In the genomic region with DNA sequence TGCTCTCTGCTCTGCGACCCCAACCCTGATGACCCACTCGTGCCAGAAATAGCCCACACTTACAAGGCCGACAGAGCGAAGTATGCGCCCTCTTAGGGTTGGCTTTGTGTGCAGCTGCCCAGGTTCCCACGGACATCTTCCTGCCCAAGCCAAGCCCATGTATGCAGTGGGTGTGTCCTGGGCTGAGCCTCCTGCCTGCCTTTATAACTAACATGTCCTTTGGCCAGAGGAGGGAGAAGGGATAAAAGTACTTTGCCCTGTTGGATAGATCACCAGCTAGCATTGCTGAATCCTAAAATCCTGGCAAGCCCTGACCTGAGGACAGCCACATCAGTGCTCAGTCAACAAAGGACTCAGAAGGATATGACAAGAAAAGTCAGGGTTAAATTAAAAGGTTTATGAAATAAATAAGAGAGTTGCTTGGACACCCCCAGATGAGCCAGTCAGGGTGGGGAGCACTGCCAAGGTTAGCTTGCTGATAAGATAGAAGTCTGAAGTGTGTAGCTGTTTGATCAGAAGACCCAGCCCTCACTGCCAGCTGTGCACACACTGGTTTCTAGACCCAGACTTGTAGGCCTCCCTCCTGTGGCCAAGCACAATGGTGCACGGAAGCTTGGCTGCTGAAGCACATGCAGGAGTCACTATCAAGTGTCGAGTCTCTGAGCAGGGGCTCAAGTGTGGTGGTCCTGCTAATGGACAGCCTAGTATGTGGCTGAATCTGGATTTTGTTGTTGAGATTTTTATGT, we compare ENCODE assay signal across 11 mouse cellular contexts. TPM values are rescaled to one million over a fixed set of nuclear protein-coding genes. Genes with fewer than 3 reads are reported as not detected.
DNase-seq lines count a peak whose midpoint lies in the region; ATAC-seq lines count a peak whose summit lies in the region.
"Had no signal": no experiment of that assay in that cellular context is flagged by ENCODE, and none has a peak within 500 bp of the region (broad histone marks: within the 10 kb centered on the region; RNA-seq: fewer than 3 reads in every experiment).

No protein-coding gene starts in this region.

- DNase-seq in heart, adult 8-10 months (ENCODE audit: low spot score): no peak
- DNase-seq in thymus, postnatal 14 days: peak; percentile 48
- DNase-seq in thymus, postnatal 10 days (ENCODE audit: low spot score in 2 of 2): no peak
- DNase-seq in kidney, postnatal 4 days: peak; percentile 24 to 36
- DNase-seq in T-cell, adult 2 months (ENCODE audit: low spot score): no peak
- DNase-seq: lung, postnatal 36 days had no signal

- H3K9ac ChIP-seq in heart, embryonic 12.5 days: no peak overlapping the region
- no peak overlapping the region for H3K9ac ChIP-seq in forebrain, embryonic 13.5 days
- H3K9ac ChIP-seq in forebrain, embryonic 15.5 days (replicated peaks): no peak overlapping the region

- H3K27me3 ChIP-seq in heart, embryonic 12.5 days (replicated peaks): no peaks in the 10 kb centered on the region
- no peaks in the 10 kb centered on the region for H3K27me3 ChIP-seq in forebrain, embryonic 13.5 days
- no peaks in the 10 kb centered on the region for H3K27me3 ChIP-seq in forebrain, embryonic 15.5 days

- H3K36me3 ChIP-seq in heart, embryonic 12.5 days: peaks cover 14% of the 10 kb centered on the region; the same call in 1 of the 2 replicates
- H3K36me3 ChIP-seq in forebrain, embryonic 13.5 days (ENCODE audit: poor library complexity, severe bottlenecking): no peaks in the 10 kb centered on the region
- peaks cover 5% of the 10 kb centered on the region; the same call in 1 of the 2 replicates for H3K36me3 ChIP-seq in forebrain, embryonic 15.5 days

- 41% methylated on average over 8 of the region's 8 CpGs for WGBS in heart, embryonic 12.5 days
- 70% methylated on average over 8 of the region's 8 CpGs for WGBS in forebrain, embryonic 13.5 days
- 74% methylated on average over 8 of the region's 8 CpGs for WGBS in forebrain, embryonic 15.5 days

- no peaks in the 10 kb centered on the region for H3K9me3 ChIP-seq in heart, embryonic 12.5 days (replicated peaks)
- H3K9me3 ChIP-seq in forebrain, embryonic 13.5 days (replicated peaks): no peaks in the 10 kb centered on the region
- no peaks in the 10 kb centered on the region for H3K9me3 ChIP-seq in forebrain, embryonic 15.5 days

- H3K4me2 ChIP-seq in heart, embryonic 12.5 days: no peak overlapping the region
- no peak overlapping the region for H3K4me2 ChIP-seq in forebrain, embryonic 13.5 days
- H3K4me2 ChIP-seq in forebrain, embryonic 15.5 days (replicated peaks): no peak overlapping the region

- no peak overlapping the region for H3K27ac ChIP-seq in heart, embryonic 12.5 days (ENCODE audit: poor library complexity, severe bottlenecking)
- H3K27ac ChIP-seq in forebrain, embryonic 13.5 days: no peak overlapping the region
- no peak overlapping the region for H3K27ac ChIP-seq in forebrain, embryonic 15.5 days (replicated peaks)

- H3K4me3 ChIP-seq in heart, embryonic 12.5 days: no peak overlapping the region
- no peak overlapping the region for H3K4me3 ChIP-seq in forebrain, embryonic 13.5 days
- H3K4me3 ChIP-seq in forebrain, embryonic 15.5 days: no peak overlapping the region

- ATAC-seq in heart, embryonic 12.5 days (ENCODE audit: insufficient number of reproducible peaks, low FRiP score): 0 out of 2 replicates have a peak, but pooled peaks have one; percentile 41
- ATAC-seq in forebrain, embryonic 13.5 days: no peak
- ATAC-seq in forebrain, embryonic 15.5 days (replicated peaks): no peak
- ATAC-seq: forebrain, embryonic 14.5 days; inflammation-experienced regulatory T-cells, adult 6 months had no signal

- H3K4me1 ChIP-seq in heart, embryonic 12.5 days (replicated peaks): peaks cover 7% of the 10 kb centered on the region; the same call in 1 of the 2 replicates
- H3K4me1 ChIP-seq in forebrain, embryonic 13.5 days: peaks cover 4% of the 10 kb centered on the region
- peaks cover 3% of the 10 kb centered on the region for H3K4me1 ChIP-seq in forebrain, embryonic 15.5 days

RNA-seq across cellular contexts. Expression of a gene that starts 5.9 kb away (rescaled TPM):
- polyA plus RNA-seq in heart, embryonic 12.5 days (2016; fragmentation: Nextera tagmentation; extraction: Ambion mirVana): 87.0 and 88.0 TPM in 2 replicates
- total RNA-seq in heart, adult 8-10 months (2022): 10 to 100 TPM; 26.4 to 33.1 (median 28.8) TPM
- polyA plus RNA-seq in forebrain, embryonic 13.5 days (2015; fragmentation: Nextera tagmentation; extraction: Ambion mirVana): 133 and 136 TPM in 2 replicates
- 138 and 140 TPM in 2 replicates for polyA plus RNA-seq in forebrain, embryonic 15.5 days (2015; fragmentation: Nextera tagmentation; extraction: Ambion mirVana)

RNA-seq across cellular contexts. Expression of a gene that starts 20.2 kb away (rescaled TPM):
- polyA plus RNA-seq in heart, embryonic 12.5 days (2016; fragmentation: Nextera tagmentation; extraction: Ambion mirVana): 32.2 and 33.8 TPM in 2 replicates
- 10 to 100 TPM; 57.3 to 69.8 (median 58.6) TPM for total RNA-seq in heart, adult 8-10 months (2022)
- polyA plus RNA-seq in forebrain, embryonic 13.5 days (2015; fragmentation: Nextera tagmentation; extraction: Ambion mirVana): 24.9 and 25.7 TPM in 2 replicates
- polyA plus RNA-seq in forebrain, embryonic 15.5 days (2015; fragmentation: Nextera tagmentation; extraction: Ambion mirVana): 31.6 and 32.4 TPM in 2 replicates

RNA-seq across cellular contexts. Expression of a gene that starts 21.2 kb away (rescaled TPM):
- 738 and 761 TPM in 2 replicates for polyA plus RNA-seq in heart, embryonic 12.5 days (2016; fragmentation: Nextera tagmentation; extraction: Ambion mirVana)
- total RNA-seq in heart, adult 8-10 months (2022): 1,000 to 10,000 TPM in 2 of 4 experiments, 100 to 1,000 TPM in 2; 838 to 1,132 (median 977) TPM
- polyA plus RNA-seq in forebrain, embryonic 13.5 days (2015; fragmentation: Nextera tagmentation; extraction: Ambion mirVana): 1.2 and 3.1 TPM in 2 replicates
- 1.9 and 3.1 TPM in 2 replicates for polyA plus RNA-seq in forebrain, embryonic 15.5 days (2015; fragmentation: Nextera tagmentation; extraction: Ambion mirVana)

RNA-seq across cellular contexts. Expression of a gene that starts 55.4 kb away (rescaled TPM):
- polyA plus RNA-seq in heart, embryonic 12.5 days (2016; fragmentation: Nextera tagmentation; extraction: Ambion mirVana): 8.4 and 9.0 TPM in 2 replicates
- total RNA-seq in heart, adult 8-10 months (2022): 1 to 10 TPM; 1.8 to 3.3 (median 2.8) TPM
- polyA plus RNA-seq in forebrain, embryonic 13.5 days (2015; fragmentation: Nextera tagmentation; extraction: Ambion mirVana): 7.6 and 7.8 TPM in 2 replicates
- 7.0 TPM in 2 replicates for polyA plus RNA-seq in forebrain, embryonic 15.5 days (2015; fragmentation: Nextera tagmentation; extraction: Ambion mirVana)

Comparison
In these comparisons a context has a peak if more than half of its experiments do, and no peak if none do; other contexts are left out.
1. DNase-seq: peak in thymus, postnatal 14 days (single experiment) and kidney, postnatal 4 days (2 of 2); none in heart, adult 8-10 months (single experiment), thymus, postnatal 10 days (0 of 2) and T-cell, adult 2 months (single experiment).
2. RNA of a gene that starts 21.2 kb away (polyA plus RNA-seq): 738 to 761 TPM in heart, embryonic 12.5 days; 1.9 to 3.1 TPM in forebrain, embryonic 15.5 days and 1.2 to 3.1 TPM in forebrain, embryonic 13.5 days; every median in the first group is over 100 times any median in the second.